Mouse (Mus musculus) Muller cell, postnatal 12 days (primary cell): ENCODE results near the gene B4galt7.
A peak's percentile ranks its signal among the peaks of the same experiment; 100 is the strongest.
"Not testable (repeated sequence)": the region's sequence is repeated elsewhere in the genome, so short reads cannot be mapped to it uniquely, and the experiment has no call there.

ENCODE experiments used
- DNase-seq: peaks from one replicate; pipeline ENCODE4 v3.0.0-alpha.2; 2015; ENCODE audit errors: inconsistent ontology term

The B4galt7 gene

GRCm38 (mm10) chr13:55596802-55597201 is 2.9 kb upstream of the B4galt7 start:
- DNase-seq = no peak

DNA sequence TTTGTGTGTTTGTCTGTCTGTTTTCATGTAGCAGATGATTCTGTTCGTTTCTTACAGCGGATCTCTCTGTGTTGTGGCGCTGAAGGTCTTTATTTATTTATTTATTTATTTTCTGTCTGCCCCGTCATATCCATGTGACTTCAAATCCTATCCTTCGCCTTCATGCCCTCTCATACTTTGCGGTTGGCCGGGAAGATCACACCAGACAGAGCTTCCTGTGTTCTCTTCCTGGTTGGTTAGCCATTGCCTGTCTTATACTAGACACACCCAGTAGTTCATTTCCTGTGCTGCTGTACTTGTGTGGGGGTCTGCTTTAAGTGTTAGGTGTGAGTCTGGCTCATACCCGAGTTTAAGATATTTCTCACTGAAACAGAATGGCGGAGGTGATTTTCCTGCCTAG is 961 bp downstream of the B4galt7 start:
- DNase-seq = peak; percentile 29

DNA sequence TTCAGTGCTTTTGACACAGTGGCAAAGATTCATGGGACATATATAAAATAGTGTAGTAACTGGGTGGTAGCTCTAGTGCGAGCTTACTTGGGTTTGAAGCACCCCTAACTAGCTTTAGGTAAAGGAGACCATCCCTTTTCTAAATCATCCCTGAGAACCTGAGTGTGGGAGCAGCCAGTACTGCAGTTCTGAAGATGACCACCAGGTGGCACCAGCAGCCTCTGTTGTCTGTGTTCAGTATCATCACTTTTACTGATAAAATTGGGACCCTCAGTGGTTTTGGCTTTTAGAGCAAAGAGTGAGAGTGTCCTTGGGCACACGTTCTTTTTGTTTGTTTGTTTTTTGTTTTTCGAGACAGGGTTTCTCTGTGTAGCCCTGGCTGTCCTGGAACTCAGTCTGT is 1.9 kb downstream of the B4galt7 start:
- DNase-seq = peak; percentile 39

GRCm38 (mm10) chr13:55604606-55605005 is 4.9 kb downstream of the B4galt7 start:
- no peak for DNase-seq

- DNase-seq = no peak
Measured at GRCm38 (mm10) chr13:55606899-55607623, 7.4 kb downstream of the B4galt7 start.

DNA sequence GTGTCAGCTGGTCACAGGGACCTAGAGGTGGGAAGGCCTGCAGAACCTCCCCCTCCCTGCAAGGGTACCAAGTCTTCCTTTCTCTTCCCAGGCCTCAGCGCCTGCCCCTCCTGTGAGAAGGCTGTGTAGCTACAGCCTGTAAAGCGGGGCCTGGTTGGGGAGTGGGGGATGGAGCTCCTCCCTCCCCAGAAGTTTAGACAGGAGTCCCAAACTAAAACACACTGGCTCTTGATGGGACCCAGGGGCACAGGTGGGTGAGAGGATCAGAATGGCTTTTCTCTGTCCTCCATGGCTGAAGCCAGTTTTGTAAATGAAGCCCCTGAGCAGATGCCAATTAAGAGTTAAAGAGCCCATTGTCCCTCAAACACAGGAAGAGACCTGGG is 7.9 kb downstream of the B4galt7 start:
- no peak for DNase-seq

DNA sequence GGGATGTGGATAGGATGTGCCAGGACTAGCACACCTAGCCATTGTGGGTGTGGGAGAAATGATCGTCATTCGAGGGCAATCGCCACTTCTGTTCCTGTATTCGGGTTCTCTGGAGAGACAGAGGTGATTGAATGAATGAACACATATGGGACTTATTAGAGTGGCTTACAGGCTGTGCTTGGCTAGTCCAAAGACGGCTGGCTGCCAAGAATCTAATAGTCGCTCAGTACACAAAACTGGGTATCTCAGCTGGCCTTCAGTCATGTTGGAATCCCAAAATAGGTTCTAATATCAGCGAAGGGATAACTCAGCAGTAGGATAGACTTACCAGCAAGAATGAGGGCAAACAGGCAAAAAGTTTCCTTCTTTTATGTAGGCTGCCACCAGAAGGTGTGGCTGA is 12.3 kb downstream of the B4galt7 start:
- DNase-seq = no peak

DNA sequence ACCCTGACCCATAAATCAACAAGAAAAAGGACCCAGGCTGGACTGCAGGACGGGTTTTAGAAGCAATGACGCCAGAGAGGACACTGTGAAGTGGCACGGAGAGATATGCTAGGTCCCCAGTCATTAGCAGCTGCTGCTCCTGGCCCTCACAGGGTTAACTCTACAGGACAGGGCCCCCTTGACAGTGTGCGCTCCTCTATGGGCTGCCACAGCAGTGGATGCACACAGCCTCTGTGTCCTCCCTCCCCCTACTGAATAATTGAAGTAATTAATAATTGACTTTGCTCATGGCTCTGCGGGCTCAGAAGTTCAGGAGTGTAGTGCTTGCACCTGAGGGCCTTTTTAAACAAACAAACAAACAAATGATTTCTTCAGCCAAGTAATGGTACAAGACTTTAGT is 13.8 kb downstream of the B4galt7 start:
- DNase-seq = no peak

GRCm38 (mm10) chr13:55619328-55619727 is 19.6 kb downstream of the B4galt7 start:
- no peak for DNase-seq

DNA sequence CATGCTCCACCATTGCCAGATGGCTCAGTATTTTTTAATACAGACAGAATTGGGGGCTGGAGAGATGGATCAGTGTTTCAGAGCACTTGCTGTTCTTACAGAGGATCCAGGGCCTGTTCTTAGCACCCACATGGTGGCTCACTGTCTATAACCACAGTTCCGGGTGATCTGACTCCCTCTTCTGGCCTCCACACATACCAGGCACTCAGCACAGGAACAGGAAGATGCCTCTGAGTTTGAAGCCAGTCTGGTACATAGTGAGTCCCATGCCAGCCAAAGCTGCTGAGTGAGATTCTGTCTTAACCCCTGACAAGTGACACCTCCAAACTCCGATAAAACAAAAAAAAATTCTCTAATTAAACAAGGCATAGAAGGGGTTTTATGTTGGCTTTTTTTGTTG is 20.6 kb downstream of the B4galt7 start:
- DNase-seq = no peak

DNA sequence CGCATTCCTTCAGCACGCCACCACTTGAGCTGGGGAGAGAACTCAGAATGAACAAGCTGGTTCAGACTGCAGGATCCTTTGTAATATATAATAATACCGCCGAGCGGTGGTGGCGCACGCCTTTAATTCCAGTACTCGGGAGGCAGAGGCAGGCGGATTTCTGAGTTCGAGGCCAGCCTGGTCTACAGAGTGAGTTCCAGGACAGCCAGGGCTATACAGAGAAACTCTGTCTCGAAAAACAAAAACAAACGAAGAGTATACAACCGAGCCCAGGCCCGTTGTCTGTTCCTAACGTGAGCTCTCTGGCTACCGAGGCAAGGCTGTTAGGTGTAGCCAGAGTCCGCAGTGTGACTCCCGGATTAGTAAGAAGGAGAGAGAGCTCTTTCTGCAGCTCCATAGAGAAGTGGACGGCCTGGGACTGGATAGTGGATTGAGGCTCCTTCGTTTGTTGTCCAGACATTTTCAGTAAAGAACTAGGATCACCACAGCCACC is 22.5 kb downstream of the B4galt7 start:
- not testable (repeated sequence) for DNase-seq

DNA sequence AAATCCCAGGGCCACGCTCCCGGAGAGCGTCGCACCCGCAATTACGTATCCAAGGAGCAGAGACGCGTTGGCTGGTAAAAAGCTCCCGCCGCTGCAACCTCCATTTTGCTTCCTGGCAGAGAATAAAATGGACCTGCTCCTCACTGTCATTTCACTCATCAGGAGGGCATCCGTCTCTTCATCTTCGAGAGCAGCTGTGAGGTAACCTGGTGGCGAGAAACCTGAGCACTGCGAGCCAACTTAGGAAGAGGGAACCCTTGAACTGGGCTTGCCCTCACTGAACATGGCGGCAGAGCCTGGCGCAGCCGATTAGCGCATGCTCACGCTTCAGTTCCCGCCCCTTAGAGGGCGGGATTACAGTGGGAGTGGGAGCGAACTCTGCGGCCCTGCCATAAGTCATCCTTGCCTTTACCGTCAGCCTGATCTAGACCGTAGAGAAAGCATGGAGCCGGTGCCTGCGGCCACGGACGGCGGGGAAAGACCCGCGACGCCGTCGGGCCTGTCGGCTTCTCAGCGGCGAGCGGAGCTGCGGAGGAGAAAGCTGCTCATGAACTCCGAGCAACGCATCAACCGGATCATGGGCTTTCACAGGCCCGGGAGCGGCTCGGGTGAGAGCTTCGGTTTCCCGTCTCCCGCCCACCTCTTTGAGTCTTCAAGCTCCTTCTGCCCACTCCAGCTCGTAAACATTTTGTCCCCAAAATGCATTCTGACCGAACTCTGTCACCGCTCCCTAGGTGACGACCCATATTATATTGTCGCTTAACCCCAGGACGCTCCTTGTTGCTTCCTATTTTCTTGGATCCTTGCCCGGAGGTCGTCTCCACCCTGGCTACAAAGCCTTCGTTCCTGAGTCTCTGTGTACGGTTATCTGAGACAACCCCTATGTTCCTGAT is 23.2 kb downstream of the B4galt7 start, which contains the start of gene Caml:
Caml (plus strand) TSS at position 357 of the 893 bp plus-strand sequence.
- peak; percentile 90 for DNase-seq

DNA sequence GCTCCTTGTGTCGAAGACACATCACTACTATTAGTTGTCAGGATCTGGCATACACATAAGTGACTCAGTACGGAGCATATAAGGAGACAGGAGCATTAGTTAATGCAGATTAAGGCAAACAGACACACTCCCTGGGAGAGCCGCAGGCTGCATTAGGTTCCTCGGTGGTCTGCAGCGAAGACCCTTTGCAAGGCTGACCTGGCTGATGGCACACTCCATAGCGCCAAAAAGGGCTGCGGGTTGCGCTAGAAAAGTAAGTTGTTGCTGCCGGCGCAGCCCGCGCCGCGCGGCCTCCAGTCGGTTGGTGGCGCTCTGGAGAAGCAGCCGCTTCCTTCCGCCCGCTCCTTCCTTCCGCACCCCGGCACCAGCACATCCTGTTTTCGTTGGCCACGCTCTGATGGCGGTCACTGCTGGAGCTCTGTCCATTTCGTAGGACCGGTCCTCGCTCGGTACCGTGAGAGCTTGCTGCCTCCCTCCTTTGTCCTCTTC is 35.0 kb downstream of the B4galt7 start, which contains the start of gene Ddx46:
Ddx46 (plus strand) TSS at position 389 of the 489 bp plus-strand sequence.
- peak; percentile 91 for DNase-seq

DNA sequence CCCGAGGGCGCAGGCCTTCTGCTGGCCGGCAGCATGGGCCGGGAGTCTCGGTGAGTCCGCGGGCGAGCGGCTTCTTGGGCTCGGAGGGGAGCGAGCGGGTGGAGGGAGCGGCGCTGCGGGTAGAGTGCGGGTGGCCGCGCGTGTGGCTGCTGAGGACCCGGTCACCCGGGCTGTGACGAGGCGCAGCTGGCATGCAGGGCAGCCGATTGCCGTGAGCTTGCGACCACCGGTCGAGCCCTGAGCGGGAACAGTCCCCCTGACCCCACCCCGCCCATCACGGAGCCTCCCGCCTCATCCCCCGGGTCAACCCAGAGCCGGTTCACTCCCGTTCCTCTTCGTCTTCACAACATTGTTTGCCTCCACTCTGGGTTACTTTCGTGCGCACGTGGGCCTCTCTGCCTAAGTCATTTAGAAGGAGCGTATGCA is 35.5 kb downstream of the B4galt7 start:
- no peak for DNase-seq

DNA sequence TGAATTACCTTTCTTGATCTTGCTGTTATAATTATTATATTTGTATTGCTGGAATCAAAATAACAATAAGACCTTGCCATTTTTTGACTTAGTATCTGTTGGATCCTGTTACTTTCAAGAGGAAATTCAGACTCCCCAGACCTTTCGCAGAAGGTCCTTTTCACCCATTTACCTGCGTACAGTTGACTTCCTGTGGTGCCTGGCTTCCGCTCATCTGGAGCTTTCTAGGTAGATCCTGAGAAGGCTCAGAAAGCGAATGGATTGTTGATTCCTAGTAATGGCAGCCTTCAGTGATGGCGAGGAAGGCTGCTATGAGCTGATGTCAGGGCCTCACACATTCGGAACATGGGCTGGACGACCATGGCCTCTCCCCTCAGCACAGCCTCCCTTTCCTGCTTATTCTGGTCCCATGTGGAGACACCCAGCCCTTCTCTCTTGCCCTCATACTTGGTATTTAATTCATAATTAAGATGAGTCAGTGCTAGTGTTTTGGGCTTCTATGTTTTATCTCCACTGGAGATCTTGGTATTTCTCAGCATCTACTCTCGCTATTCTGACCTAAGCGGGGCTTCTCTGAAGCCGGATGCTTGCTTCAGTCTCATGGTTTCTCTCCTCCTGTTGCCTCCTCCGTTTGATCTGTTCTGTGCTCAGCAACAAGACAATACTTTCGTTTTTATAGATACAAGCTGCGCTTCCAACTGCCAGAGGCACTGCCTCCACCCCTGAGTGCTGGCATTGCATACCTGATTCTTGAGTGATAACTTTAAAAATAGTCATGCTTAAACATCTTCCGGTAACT is 36.7 kb downstream of the B4galt7 start:
- no peak for DNase-seq

- peak; percentile 77 for DNase-seq
Measured at GRCm38 (mm10) chr13:55640480-55640879, 40.8 kb downstream of the B4galt7 start.

- no peak for DNase-seq
Measured at GRCm38 (mm10) chr13:55644525-55644924, 44.8 kb downstream of the B4galt7 start.

DNA sequence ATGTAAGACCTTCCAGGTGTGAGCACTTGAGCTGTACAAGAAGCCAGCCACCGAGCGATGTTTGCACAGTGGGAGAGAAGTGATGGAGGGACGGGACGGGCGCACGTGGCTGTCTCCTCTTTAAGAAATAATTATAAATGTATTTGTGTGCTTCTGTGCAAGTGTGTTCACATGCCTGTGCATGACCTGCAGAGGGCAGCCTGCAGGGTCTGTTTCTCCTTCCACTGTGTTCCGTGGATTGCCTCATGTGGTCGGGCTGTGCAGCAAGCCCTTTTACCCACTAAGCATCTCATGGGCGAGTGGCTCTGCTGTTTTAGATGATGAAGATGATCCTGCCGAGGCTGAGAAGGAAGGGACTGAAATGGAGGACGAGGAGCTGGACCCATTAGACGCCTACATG is 50.4 kb downstream of the B4galt7 start:
- no peak for DNase-seq

GRCm38 (mm10) chr13:55650980-55651379 is 51.3 kb downstream of the B4galt7 start:
- DNase-seq = no peak
